Mouse (Mus musculus): ENCODE data around the gene Olfr552. TPM values are rescaled to one million over a fixed set of nuclear protein-coding genes. Genes with fewer than 3 reads are reported as not detected.

Gene Olfr552
- not detected in 2 replicates for polyA plus RNA-seq (2015; fragmentation: Nextera tagmentation; extraction: Ambion mirVana)

- TF ChIP-seq EP300 (IDR thresholded peaks at IDR 0.05) (no peak), CTCF (IDR thresholded peaks at IDR 0.05) (no peak)
- no peaks in the 10 kb centered on the region for H3K4me1 ChIP-seq (ENCODE audit: insufficient read depth, low read depth, low read length)
- H3K27ac ChIP-seq (ENCODE audit: low read length): no peak within 1 kb of the TSS
- no peak within 1 kb of the TSS for H3K4me2 ChIP-seq (replicated peaks; ENCODE audit: low read depth, low read length)
- H3K9me3 ChIP-seq (ENCODE audit: low read length): no peaks in the 10 kb centered on the region
- H3K36me3 ChIP-seq (ENCODE audit: insufficient read depth, low read length): no peaks in the 10 kb centered on the region
- H3K9ac ChIP-seq (replicated peaks; ENCODE audit: low read depth): no peak within 1 kb of the TSS
- no peak within 1 kb of the TSS for H3K4me3 ChIP-seq (ENCODE audit: low read depth, low read length)
- DNase-seq (ENCODE audit: low spot score) (no peak), ATAC-seq (no peak)
- no peaks in the 10 kb centered on the region for H3K27me3 ChIP-seq (replicated peaks; ENCODE audit: insufficient read depth, low read length)
- 53% methylated on average over 1 of the region's 1 CpGs for WGBS
Observed at GRCm38 (mm10) chr7:102597378-102598031, at the start of gene Olfr552. Gene Olfr552, plus strand, starts transcription at chr7:102597770.

- H3K36me3 ChIP-seq (ENCODE audit: insufficient read depth, low read length): no peaks in the 10 kb centered on the region
- H3K4me1 ChIP-seq (ENCODE audit: insufficient read depth, low read depth, low read length): no peaks in the 10 kb centered on the region
- ATAC-seq: no peak
- no peak for TF ChIP-seq EP300 (IDR thresholded peaks at IDR 0.05)
- no peak for TF ChIP-seq CTCF (IDR thresholded peaks at IDR 0.05)
- no peak for DNase-seq (ENCODE audit: low spot score)
- H3K9me3 ChIP-seq (ENCODE audit: low read length): no peaks in the 10 kb centered on the region
- 82% methylated on average over 3 of the region's 3 CpGs for WGBS
- no peak within 1 kb of the TSS for H3K9ac ChIP-seq (replicated peaks; ENCODE audit: low read depth)
- no peak within 1 kb of the TSS for H3K4me3 ChIP-seq (ENCODE audit: low read depth, low read length)
- H3K27me3 ChIP-seq (replicated peaks; ENCODE audit: insufficient read depth, low read length): no peaks in the 10 kb centered on the region
- no peak within 1 kb of the TSS for H3K4me2 ChIP-seq (replicated peaks; ENCODE audit: low read depth, low read length)
- no peak within 1 kb of the TSS for H3K27ac ChIP-seq (ENCODE audit: low read length)
Observed at GRCm38 (mm10) chr7:102549570-102549969, 48.0 kb upstream of the Olfr552 start, which contains the start of gene Olfr549. Gene Olfr549, plus strand, starts transcription at chr7:102549870.

- WGBS: 72% methylated on average over 3 of the region's 3 CpGs
- no peak overlapping the region for H3K27ac ChIP-seq (ENCODE audit: low read length)
- TF ChIP-seq CTCF (IDR thresholded peaks at IDR 0.05) (no peak), EP300 (IDR thresholded peaks at IDR 0.05) (no peak)
Observed at GRCm38 (mm10) chr7:102553279-102553678, 44.3 kb upstream of the Olfr552 start.

GRCm38 (mm10) chr7:102564999-102565997 lies 32.3 kb upstream of the Olfr552 start, which contains the start of gene Trim21:
Gene Trim21, minus strand, starts transcription at chr7:102565486.
- 13% methylated on average over 10 of the region's 10 CpGs for WGBS
- Histone ChIP-seq H3K4me3 (ENCODE audit: low read depth, low read length) (peak within 1 kb of the TSS; percentile 65), H3K4me1 (ENCODE audit: insufficient read depth, low read depth, low read length) (no peaks in the 10 kb centered on the region; the same call in none of the 2 replicates), H3K27me3 (replicated peaks; ENCODE audit: insufficient read depth, low read length) (no peaks in the 10 kb centered on the region), H3K4me2 (replicated peaks; ENCODE audit: low read depth, low read length) (peak within 1 kb of the TSS; percentile 67), H3K27ac (ENCODE audit: low read length) (peak within 1 kb of the TSS; percentile 60; the same call in 1 of the 2 replicates), H3K9ac (replicated peaks; ENCODE audit: low read depth) (peak within 1 kb of the TSS; percentile 59), H3K9me3 (ENCODE audit: low read length) (no peaks in the 10 kb centered on the region), H3K36me3 (ENCODE audit: insufficient read depth, low read length) (peaks cover 13% of the 10 kb centered on the region; the same call in 1 of the 2 replicates)
- ATAC-seq (peak; percentile 100), DNase-seq (ENCODE audit: low spot score) (peak; percentile 97)
- TF ChIP-seq EP300 (IDR thresholded peaks at IDR 0.05): no peak
- TF ChIP-seq CTCF (IDR thresholded peaks at IDR 0.05): no peak

More at GRCm38 (mm10) chr7:102553279-102553678, 44.3 kb upstream of the Olfr552 start:
- H3K9me3 ChIP-seq (ENCODE audit: low read length): no peaks in the 10 kb centered on the region
- DNase-seq (ENCODE audit: low spot score) (no peak), ATAC-seq (no peak)
- no peaks in the 10 kb centered on the region for H3K4me1 ChIP-seq (ENCODE audit: insufficient read depth, low read depth, low read length)
- no peak overlapping the region for H3K4me2 ChIP-seq (replicated peaks; ENCODE audit: low read depth, low read length)
- no peaks in the 10 kb centered on the region for H3K36me3 ChIP-seq (ENCODE audit: insufficient read depth, low read length)
- H3K27me3 ChIP-seq (replicated peaks; ENCODE audit: insufficient read depth, low read length): no peaks in the 10 kb centered on the region
- H3K4me3 ChIP-seq (ENCODE audit: low read depth, low read length): no peak overlapping the region
- H3K9ac ChIP-seq (replicated peaks; ENCODE audit: low read depth): no peak overlapping the region

- DNase-seq (ENCODE audit: low spot score) (no peak), ATAC-seq (no peak)
- Histone ChIP-seq H3K27me3 (replicated peaks; ENCODE audit: insufficient read depth, low read length) (no peaks in the 10 kb centered on the region), H3K36me3 (ENCODE audit: insufficient read depth, low read length) (0 out of 2 replicates have a peak, but pooled peaks cover 9% of the 10 kb centered on the region), H3K9ac (replicated peaks; ENCODE audit: low read depth) (no peak overlapping the region), H3K4me1 (ENCODE audit: insufficient read depth, low read depth, low read length) (no peaks in the 10 kb centered on the region; the same call in none of the 2 replicates), H3K9me3 (ENCODE audit: low read length) (no peaks in the 10 kb centered on the region), H3K4me2 (replicated peaks; ENCODE audit: low read depth, low read length) (no peak overlapping the region), H3K4me3 (ENCODE audit: low read depth, low read length) (no peak overlapping the region), H3K27ac (ENCODE audit: low read length) (no peak overlapping the region)
- WGBS: 79% methylated on average over 4 of the region's 4 CpGs
- TF ChIP-seq CTCF (IDR thresholded peaks at IDR 0.05) (peak; percentile 35), EP300 (IDR thresholded peaks at IDR 0.05) (no peak)
Observed at GRCm38 (mm10) chr7:102566219-102566618, 31.4 kb upstream of the Olfr552 start.

- no peak within 1 kb of the TSS for H3K4me2 ChIP-seq (replicated peaks; ENCODE audit: low read depth, low read length)
- TF ChIP-seq EP300 (IDR thresholded peaks at IDR 0.05): no peak
- no peak within 1 kb of the TSS for H3K9ac ChIP-seq (replicated peaks; ENCODE audit: low read depth)
- no peak for DNase-seq (ENCODE audit: low spot score)
- no peak within 1 kb of the TSS for H3K27ac ChIP-seq (ENCODE audit: low read length)
- 82% methylated on average over 8 of the region's 8 CpGs for WGBS
- no peaks in the 10 kb centered on the region for H3K36me3 ChIP-seq (ENCODE audit: insufficient read depth, low read length)
- no peak within 1 kb of the TSS for H3K4me3 ChIP-seq (ENCODE audit: low read depth, low read length)
- no peaks in the 10 kb centered on the region for H3K4me1 ChIP-seq (ENCODE audit: insufficient read depth, low read depth, low read length)
- ATAC-seq: no peak
- no peaks in the 10 kb centered on the region for H3K27me3 ChIP-seq (replicated peaks; ENCODE audit: insufficient read depth, low read length)
- no peaks in the 10 kb centered on the region for H3K9me3 ChIP-seq (ENCODE audit: low read length)
Observed at GRCm38 (mm10) chr7:102571142-102571541, 26.4 kb upstream of the Olfr552 start, which contains the start of gene Olfr550. Gene Olfr550, plus strand, starts transcription at chr7:102571442.

Data from lung, postnatal 0 days (tissue).